Mouse (Mus musculus): Measurements from ENCODE around the gene Katnal1. TPM values are rescaled to one million over a fixed set of nuclear protein-coding genes. Genes with fewer than 3 reads are reported as not detected.
A peak's percentile ranks its signal among the peaks of the same experiment; 100 is the strongest.

Katnal1 gene
- total RNA-seq, 2 experiments from 2014 or later: 19.0 to 23.9 TPM

- no peak for ATAC-seq (replicated peaks; ENCODE audit: low FRiP score, low TSS enrichment, poor library complexity, severe bottlenecking)
These were observed 27.0 kb upstream of the Katnal1 start for GRCm38 (mm10) chr5:148956091-148956490.

GRCm38 (mm10) chr5:148955575-148955974 is 26.5 kb upstream of the Katnal1 start:
- ATAC-seq (replicated peaks; ENCODE audit: low FRiP score, low TSS enrichment, poor library complexity, severe bottlenecking): no peak

GRCm38 (mm10) chr5:148954314-148955060 is 25.4 kb upstream of the Katnal1 start:
- peak; percentile 70 for ATAC-seq (replicated peaks; ENCODE audit: low FRiP score, low TSS enrichment, poor library complexity, severe bottlenecking)

GRCm38 (mm10) chr5:148953098-148953497 is 24.0 kb upstream of the Katnal1 start:
- no peak for ATAC-seq (replicated peaks; ENCODE audit: low FRiP score, low TSS enrichment, poor library complexity, severe bottlenecking)

GRCm38 (mm10) chr5:148952419-148952818 is 23.3 kb upstream of the Katnal1 start:
- no peak for ATAC-seq (replicated peaks; ENCODE audit: low FRiP score, low TSS enrichment, poor library complexity, severe bottlenecking)

GRCm38 (mm10) chr5:148951360-148951759 is 22.2 kb upstream of the Katnal1 start:
- ATAC-seq (replicated peaks; ENCODE audit: low FRiP score, low TSS enrichment, poor library complexity, severe bottlenecking): no peak

GRCm38 (mm10) chr5:148950064-148950463 is 20.9 kb upstream of the Katnal1 start:
- ATAC-seq (replicated peaks; ENCODE audit: low FRiP score, low TSS enrichment, poor library complexity, severe bottlenecking): no peak

GRCm38 (mm10) chr5:148948577-148948976 is 19.5 kb upstream of the Katnal1 start:
- no peak for ATAC-seq (replicated peaks; ENCODE audit: low FRiP score, low TSS enrichment, poor library complexity, severe bottlenecking)

- no peak for ATAC-seq (replicated peaks; ENCODE audit: low FRiP score, low TSS enrichment, poor library complexity, severe bottlenecking)
These were observed 18.3 kb upstream of the Katnal1 start for GRCm38 (mm10) chr5:148947412-148947811.

- ATAC-seq (replicated peaks; ENCODE audit: low FRiP score, low TSS enrichment, poor library complexity, severe bottlenecking): peak; percentile 58
These were observed 17.7 kb upstream of the Katnal1 start for GRCm38 (mm10) chr5:148946787-148947186.

GRCm38 (mm10) chr5:148945735-148946134 is 16.6 kb upstream of the Katnal1 start:
- ATAC-seq (replicated peaks; ENCODE audit: low FRiP score, low TSS enrichment, poor library complexity, severe bottlenecking): no peak

GRCm38 (mm10) chr5:148944024-148944423 is 14.9 kb upstream of the Katnal1 start:
- no peak for ATAC-seq (replicated peaks; ENCODE audit: low FRiP score, low TSS enrichment, poor library complexity, severe bottlenecking)

GRCm38 (mm10) chr5:148943444-148943843 is 14.3 kb upstream of the Katnal1 start:
- no peak for ATAC-seq (replicated peaks; ENCODE audit: low FRiP score, low TSS enrichment, poor library complexity, severe bottlenecking)

- no peak for ATAC-seq (replicated peaks; ENCODE audit: low FRiP score, low TSS enrichment, poor library complexity, severe bottlenecking)
These were observed 13.8 kb upstream of the Katnal1 start for GRCm38 (mm10) chr5:148942957-148943356.

- ATAC-seq (replicated peaks; ENCODE audit: low FRiP score, low TSS enrichment, poor library complexity, severe bottlenecking): no peak
These were observed 13.2 kb upstream of the Katnal1 start for GRCm38 (mm10) chr5:148942305-148942704.

GRCm38 (mm10) chr5:148941867-148942266 is 12.7 kb upstream of the Katnal1 start:
- ATAC-seq (replicated peaks; ENCODE audit: low FRiP score, low TSS enrichment, poor library complexity, severe bottlenecking): no peak

GRCm38 (mm10) chr5:148939948-148940382 is 10.8 kb upstream of the Katnal1 start:
- ATAC-seq (replicated peaks; ENCODE audit: low FRiP score, low TSS enrichment, poor library complexity, severe bottlenecking): no peak

GRCm38 (mm10) chr5:148936516-148936951 is 7.4 kb upstream of the Katnal1 start:
- ATAC-seq (replicated peaks; ENCODE audit: low FRiP score, low TSS enrichment, poor library complexity, severe bottlenecking): no peak

- no peak; the same call in 1 of the 2 replicates for ATAC-seq (replicated peaks; ENCODE audit: low FRiP score, low TSS enrichment, poor library complexity, severe bottlenecking)
These were observed 6.8 kb upstream of the Katnal1 start for GRCm38 (mm10) chr5:148935871-148936270.

GRCm38 (mm10) chr5:148935071-148935821 is 6.1 kb upstream of the Katnal1 start:
- ATAC-seq (replicated peaks; ENCODE audit: low FRiP score, low TSS enrichment, poor library complexity, severe bottlenecking): peak; percentile 97

GRCm38 (mm10) chr5:148934457-148934856 is 5.3 kb upstream of the Katnal1 start:
- ATAC-seq (replicated peaks; ENCODE audit: low FRiP score, low TSS enrichment, poor library complexity, severe bottlenecking): no peak

All from megakaryocyte-erythroid progenitor cell, adult 5-6 weeks (primary cell).